Mouse (Mus musculus): ENCODE data around the gene Ppp1cb. TPM values are rescaled to one million over a fixed set of nuclear protein-coding genes. Genes with fewer than 3 reads are reported as not detected.
A peak's percentile ranks its signal among the peaks of the same experiment; 100 is the strongest.

Gene Ppp1cb
- polyA plus RNA-seq, 1 experiment from 2014 or later = 159 TPM

- no peak for DNase-seq (ENCODE audit: low spot score)
- Histone ChIP-seq H3K9me3 (ENCODE audit: low read length) (no peaks in the 10 kb centered on the region), H3K27me3 (replicated peaks; ENCODE audit: insufficient read depth, low read length) (no peaks in the 10 kb centered on the region), H3K27ac (ENCODE audit: low read length) (peak overlapping the region; percentile 51; the same call in 1 of the 2 replicates), H3K4me3 (ENCODE audit: low read depth, low read length) (no peak overlapping the region), H3K36me3 (ENCODE audit: insufficient read depth, low read length) (no peaks in the 10 kb centered on the region), H3K4me2 (replicated peaks; ENCODE audit: low read depth, low read length) (no peak overlapping the region), H3K9ac (replicated peaks; ENCODE audit: low read depth) (no peak overlapping the region), H3K4me1 (ENCODE audit: insufficient read depth, low read depth, low read length) (peaks cover 17% of the 10 kb centered on the region; the same call in 1 of the 2 replicates)
- no peak for ATAC-seq
- TF ChIP-seq CTCF (IDR thresholded peaks at IDR 0.05) = no peak
- TF ChIP-seq EP300 (IDR thresholded peaks at IDR 0.05) = no peak
- 55% methylated on average over 5 of the region's 5 CpGs for WGBS
Measured at GRCm38 (mm10) chr5:32414461-32414985, 44.1 kb upstream of the Ppp1cb start.

GRCm38 (mm10) chr5:32415554-32415953 is 43.1 kb upstream of the Ppp1cb start:
- DNase-seq (ENCODE audit: low spot score) (no peak), ATAC-seq (no peak)
- Histone ChIP-seq H3K36me3 (ENCODE audit: insufficient read depth, low read length) (no peaks in the 10 kb centered on the region), H3K4me1 (ENCODE audit: insufficient read depth, low read depth, low read length) (peaks cover 17% of the 10 kb centered on the region; the same call in 1 of the 2 replicates), H3K27me3 (replicated peaks; ENCODE audit: insufficient read depth, low read length) (no peaks in the 10 kb centered on the region), H3K9ac (replicated peaks; ENCODE audit: low read depth) (no peak overlapping the region), H3K4me2 (replicated peaks; ENCODE audit: low read depth, low read length) (no peak overlapping the region), H3K4me3 (ENCODE audit: low read depth, low read length) (no peak overlapping the region), H3K9me3 (ENCODE audit: low read length) (no peaks in the 10 kb centered on the region), H3K27ac (ENCODE audit: low read length) (no peak overlapping the region)
- no peak for TF ChIP-seq CTCF (IDR thresholded peaks at IDR 0.05)
- TF ChIP-seq EP300 (IDR thresholded peaks at IDR 0.05) = no peak
- 84% methylated on average over 6 of the region's 6 CpGs for WGBS

GRCm38 (mm10) chr5:32416881-32417280 is 41.8 kb upstream of the Ppp1cb start:
- peak; percentile 90 for DNase-seq (ENCODE audit: low spot score)
- peaks cover 17% of the 10 kb centered on the region; the same call in 1 of the 2 replicates for H3K4me1 ChIP-seq (ENCODE audit: insufficient read depth, low read depth, low read length)
- no peak overlapping the region for H3K4me3 ChIP-seq (ENCODE audit: low read depth, low read length)
- ATAC-seq = peak; percentile 93
- peak overlapping the region; percentile 23; the same call in 1 of the 2 replicates for H3K27ac ChIP-seq (ENCODE audit: low read length)
- H3K4me2 ChIP-seq (replicated peaks; ENCODE audit: low read depth, low read length) = no peak overlapping the region
- no peak overlapping the region for H3K9ac ChIP-seq (replicated peaks; ENCODE audit: low read depth)
- no peaks in the 10 kb centered on the region for H3K9me3 ChIP-seq (ENCODE audit: low read length)
- WGBS = 8% methylated on average over 4 of the region's 4 CpGs
- no peaks in the 10 kb centered on the region for H3K27me3 ChIP-seq (replicated peaks; ENCODE audit: insufficient read depth, low read length)
- H3K36me3 ChIP-seq (ENCODE audit: insufficient read depth, low read length) = no peaks in the 10 kb centered on the region
- TF ChIP-seq EP300 (IDR thresholded peaks at IDR 0.05) (peak; percentile 90), CTCF (IDR thresholded peaks at IDR 0.05) (no peak)

GRCm38 (mm10) chr5:32422081-32422589 is 36.5 kb upstream of the Ppp1cb start:
- no peak for TF ChIP-seq CTCF (IDR thresholded peaks at IDR 0.05)
- TF ChIP-seq EP300 (IDR thresholded peaks at IDR 0.05) = no peak
- no peaks in the 10 kb centered on the region; the same call in 1 of the 2 replicates for H3K4me1 ChIP-seq (ENCODE audit: insufficient read depth, low read depth, low read length)
- peak; percentile 75 for ATAC-seq
- H3K27me3 ChIP-seq (replicated peaks; ENCODE audit: insufficient read depth, low read length) = no peaks in the 10 kb centered on the region
- DNase-seq (ENCODE audit: low spot score) = no peak
- no peak overlapping the region for H3K4me2 ChIP-seq (replicated peaks; ENCODE audit: low read depth, low read length)
- H3K9ac ChIP-seq (replicated peaks; ENCODE audit: low read depth) = no peak overlapping the region
- no peak overlapping the region for H3K27ac ChIP-seq (ENCODE audit: low read length)
- WGBS = 13% methylated on average over 15 of the region's 15 CpGs
- H3K9me3 ChIP-seq (ENCODE audit: low read length) = no peaks in the 10 kb centered on the region
- no peak overlapping the region for H3K4me3 ChIP-seq (ENCODE audit: low read depth, low read length)
- H3K36me3 ChIP-seq (ENCODE audit: insufficient read depth, low read length) = no peaks in the 10 kb centered on the region

GRCm38 (mm10) chr5:32423339-32424046 is 35.1 kb upstream of the Ppp1cb start:
- Histone ChIP-seq H3K4me2 (replicated peaks; ENCODE audit: low read depth, low read length) (0 out of 2 replicates have a peak overlapping the region, but pooled peaks have one; percentile 17), H3K4me1 (ENCODE audit: insufficient read depth, low read depth, low read length) (no peaks in the 10 kb centered on the region; the same call in 1 of the 2 replicates), H3K36me3 (ENCODE audit: insufficient read depth, low read length) (no peaks in the 10 kb centered on the region), H3K9ac (replicated peaks; ENCODE audit: low read depth) (no peak overlapping the region), H3K9me3 (ENCODE audit: low read length) (no peaks in the 10 kb centered on the region), H3K4me3 (ENCODE audit: low read depth, low read length) (no peak overlapping the region), H3K27ac (ENCODE audit: low read length) (no peak overlapping the region), H3K27me3 (replicated peaks; ENCODE audit: insufficient read depth, low read length) (no peaks in the 10 kb centered on the region)
- no peak for DNase-seq (ENCODE audit: low spot score)
- no peak for TF ChIP-seq CTCF (IDR thresholded peaks at IDR 0.05)
- WGBS = 50% methylated on average over 11 of the region's 11 CpGs
- ATAC-seq = no peak

- no peaks in the 10 kb centered on the region for H3K9me3 ChIP-seq (ENCODE audit: low read length)
- TF ChIP-seq CTCF (IDR thresholded peaks at IDR 0.05) = no peak
- no peak for TF ChIP-seq EP300 (IDR thresholded peaks at IDR 0.05)
- H3K27ac ChIP-seq (ENCODE audit: low read length) = no peak overlapping the region
- H3K9ac ChIP-seq (replicated peaks; ENCODE audit: low read depth) = no peak overlapping the region
- ATAC-seq (no peak), DNase-seq (ENCODE audit: low spot score) (no peak)
- no peak overlapping the region for H3K4me2 ChIP-seq (replicated peaks; ENCODE audit: low read depth, low read length)
- H3K4me1 ChIP-seq (ENCODE audit: insufficient read depth, low read depth, low read length) = no peaks in the 10 kb centered on the region; the same call in 1 of the 2 replicates
- H3K27me3 ChIP-seq (replicated peaks; ENCODE audit: insufficient read depth, low read length) = no peaks in the 10 kb centered on the region
- H3K36me3 ChIP-seq (ENCODE audit: insufficient read depth, low read length) = no peaks in the 10 kb centered on the region
- 91% methylated on average over 8 of the region's 8 CpGs for WGBS
- no peak overlapping the region for H3K4me3 ChIP-seq (ENCODE audit: low read depth, low read length)
Measured at GRCm38 (mm10) chr5:32424464-32424863, 34.2 kb upstream of the Ppp1cb start.
